Mouse (Mus musculus) c-Kit-negative CD71-positive TER-119-positive erythroid progenitor cells, embryonic 14.5 days (primary cell): ENCODE data around the gene Klhdc10.

Experiments used
- DNase-seq: peaks from one replicate; pipeline ENCODE4 v3.0.0-alpha.2; 2013; ENCODE audit warnings: low read depth, low spot score

Gene Klhdc10

GRCm38 (mm10) chr6:30468684-30469083 is 67.0 kb downstream of the Klhdc10 start:
- no peak for DNase-seq

- DNase-seq: no peak
Observed at GRCm38 (mm10) chr6:30469370-30469769, 67.7 kb downstream of the Klhdc10 start.

GRCm38 (mm10) chr6:30471706-30472105 is 70.0 kb downstream of the Klhdc10 start:
- no peak for DNase-seq

- DNase-seq: no peak
Observed at GRCm38 (mm10) chr6:30476025-30476765, 74.5 kb downstream of the Klhdc10 start.

GRCm38 (mm10) chr6:30477210-30477714 is 75.6 kb downstream of the Klhdc10 start:
- DNase-seq: no peak

- no peak for DNase-seq
Observed at GRCm38 (mm10) chr6:30477784-30478183, 76.1 kb downstream of the Klhdc10 start.

GRCm38 (mm10) chr6:30479418-30479817 is 77.8 kb downstream of the Klhdc10 start:
- no peak for DNase-seq

GRCm38 (mm10) chr6:30482908-30483307 is 81.2 kb downstream of the Klhdc10 start:
- DNase-seq: no peak

GRCm38 (mm10) chr6:30486504-30486903 is 84.8 kb downstream of the Klhdc10 start:
- no peak for DNase-seq

- no peak for DNase-seq
Observed at GRCm38 (mm10) chr6:30499049-30499448, 97.4 kb downstream of the Klhdc10 start.
